Mouse (Mus musculus) lung, embryonic 14.5 days (tissue): ENCODE measurements around the gene Serpinb9e. TPM values are rescaled to one million over a fixed set of nuclear protein-coding genes. Genes with fewer than 3 reads are reported as not detected.
"Not testable (repeated sequence)": the region's sequence is repeated elsewhere in the genome, so short reads cannot be mapped to it uniquely, and the experiment has no call there.

Experiments used
- ATAC-seq: fragments of 200-750 bp; cut with Nextera tagmentation; 2 replicates; pipeline ENCODE4 v1.8.0; 2017; ENCODE audit warnings: mild to moderate bottlenecking, moderate TSS enrichment, moderate library complexity; ENCODE audit not compliant: insufficient read depth
- DNase-seq: peaks from one replicate; pipeline ENCODE4 v3.0.0-alpha.2; 2015
- H3K27ac ChIP-seq: fragments of 300-500 bp; sonication (generic); 2 replicates; pipeline ENCODE4 v1.5.1; 2014; ENCODE audit warnings: low read depth, mild to moderate bottlenecking, moderate library complexity
- H3K27me3 ChIP-seq: fragments of 300-500 bp; sonication (generic); 2 replicates; pipeline ENCODE4 v1.6.1; 2014; ENCODE audit warnings: low read length, control low read depth; ENCODE audit not compliant: insufficient read depth
- H3K36me3 ChIP-seq: fragments of 300-500 bp; sonication (generic); 2 replicates; pipeline ENCODE4 v1.6.1; 2014; ENCODE audit warnings: control low read depth; ENCODE audit not compliant: insufficient read depth
- H3K4me1 ChIP-seq: fragments of 300-500 bp; sonication (generic); 2 replicates; pipeline ENCODE4 v1.6.1; 2014; ENCODE audit warnings: antibody characterized with exemption, control low read depth; ENCODE audit not compliant: insufficient read depth
- H3K4me2 ChIP-seq: fragments of 300-500 bp; sonication (generic); 2 replicates; pipeline ENCODE4 v1.6.1; 2014; ENCODE audit warnings: mild to moderate bottlenecking
- H3K4me3 ChIP-seq: fragments of 300-500 bp; sonication (generic); 2 replicates; pipeline ENCODE4 v1.5.1; 2014; ENCODE audit warnings: low read depth, low read length
- H3K9ac ChIP-seq: fragments of 300-500 bp; sonication (generic); 2 replicates; pipeline ENCODE4 v1.6.1; 2014
- H3K9me3 ChIP-seq: fragments of 300-500 bp; sonication (generic); 2 replicates; pipeline ENCODE4 v1.6.1; 2016; ENCODE audit warnings: low read depth, low read length, control low read depth
- CTCF ChIP-seq: IDR thresholded peaks from 2 replicates; pipeline ENCODE4 v1.5.1; 2016; ENCODE audit warnings: antibody characterized with exemption, low read depth
- WGBS: fragments of 180-500 bp; shearing (Covaris S2); extraction: QIAGEN DNeasy Blood & Tissue Kit; methylation state at CpG from one replicate; pipeline ENCODE4 v1.1.7; 2014; 5-methylcytosine and 5-hydroxymethylcytosine counted together
- polyA plus RNA-seq: library from polyadenylated mRNA; unstranded; fragments of >200 nt; fragmentation: Nextera tagmentation; extraction: Ambion mirVana; gene quantifications from 2 replicates; pipeline ENCODE4 v1.2.1, GENCODE M21; 2014

Gene Serpinb9e
- not detected in 2 replicates for polyA plus RNA-seq

- H3K9ac ChIP-seq, ATAC-seq, H3K27ac ChIP-seq, H3K4me3 ChIP-seq, H3K4me2 ChIP-seq, DNase-seq, H3K36me3 ChIP-seq, H3K4me1 ChIP-seq, H3K27me3 ChIP-seq, H3K9me3 ChIP-seq: not testable (repeated sequence)
- 74% methylated on average over 2 of the region's 2 CpGs for WGBS
Observed at GRCm38 (mm10) chr13:33249312-33249711, at the start of gene Serpinb9e. Gene Serpinb9e, plus strand, starts transcription at chr13:33249612.

GRCm38 (mm10) chr13:33199740-33200139 lies 49.7 kb upstream of the Serpinb9e start:
- 59% methylated on average over 2 of the region's 2 CpGs for WGBS
- H3K9me3 ChIP-seq, result no peaks in the 10 kb centered on the region
- H3K27ac ChIP-seq, result no peak overlapping the region
- no peak for TF ChIP-seq CTCF
- no peaks in the 10 kb centered on the region for H3K27me3 ChIP-seq
- DNase-seq, result peak; percentile 1
- H3K4me2 ChIP-seq, result no peak overlapping the region
- H3K36me3 ChIP-seq, result no peaks in the 10 kb centered on the region
- no peak for ATAC-seq
- H3K4me3 ChIP-seq, result no peak overlapping the region
- H3K4me1 ChIP-seq, result no peaks in the 10 kb centered on the region
- H3K9ac ChIP-seq, result no peak overlapping the region

- not testable (repeated sequence) for H3K4me1 ChIP-seq, H3K4me2 ChIP-seq, ATAC-seq, H3K36me3 ChIP-seq, DNase-seq, H3K9me3 ChIP-seq, H3K27ac ChIP-seq, H3K4me3 ChIP-seq, H3K27me3 ChIP-seq, H3K9ac ChIP-seq
- 76% methylated on average over 4 of the region's 4 CpGs for WGBS
Observed at GRCm38 (mm10) chr13:33308631-33309030, 59.2 kb downstream of the Serpinb9e start.

Other genes with a start within 250 kb of the Serpinb9e start
- 30.1 and 31.8 TPM in 2 replicates for gene Serpinb9, start 246.4 kb upstream of the Serpinb9e start, polyA plus RNA-seq
- gene Serpinb9b, start 222.2 kb upstream of the Serpinb9e start, polyA plus RNA-seq, result 0.27 and 0.36 TPM in 2 replicates
- gene Serpinb1b, start 171.0 kb upstream of the Serpinb9e start, polyA plus RNA-seq, result 0.18 and 0.37 TPM in 2 replicates
- gene Serpinb9c, start 89.9 kb upstream of the Serpinb9e start, polyA plus RNA-seq, result not detected in 2 replicates
- gene Serpinb9d, start 56.7 kb upstream of the Serpinb9e start, polyA plus RNA-seq, result not detected in 2 replicates
- not detected in 2 replicates for gene Serpinb9f, start 74.5 kb downstream of the Serpinb9e start, polyA plus RNA-seq
- not detected in 2 replicates for gene Gm11397, start 146.1 kb downstream of the Serpinb9e start, polyA plus RNA-seq
- not detected in 2 replicates for gene Serpinb9g, start 235.2 kb downstream of the Serpinb9e start, polyA plus RNA-seq